Mouse (Mus musculus) CD4-positive naive resting alpha-beta T cell, adult 57 days (primary cell): Measurements from ENCODE around the gene Stra8. TPM values are rescaled to one million over a fixed set of nuclear protein-coding genes. Genes with fewer than 3 reads are reported as not detected.

Experiments used
- total RNA-seq: library from RNA; stranded (reverse); gene quantifications from one replicate; pipeline ENCODE4 v1.2.4, GENCODE M21; 2023

Stra8 gene
- not detected for total RNA-seq

DNA sequence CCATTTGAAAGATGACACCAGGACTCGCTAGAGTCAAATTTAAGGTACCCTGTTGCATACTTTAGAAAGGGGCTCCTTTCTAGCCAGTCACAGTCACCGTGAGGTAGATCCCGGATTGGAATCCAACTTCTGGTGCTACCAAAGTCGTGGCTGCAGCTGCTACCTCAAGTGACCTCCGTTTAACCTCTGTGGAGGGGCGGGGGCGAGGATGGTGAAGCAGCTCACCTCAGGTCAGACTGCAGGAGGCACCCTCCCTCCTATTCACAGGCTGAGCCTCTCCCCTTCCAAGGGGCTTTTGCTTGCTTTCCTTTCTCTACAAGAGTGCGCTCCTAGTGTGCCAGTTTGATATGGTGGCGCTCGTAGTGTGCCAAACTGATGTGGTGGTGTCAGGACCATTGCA, at the start of gene Stra8:
Stra8 (plus strand) TSS at position 208 of the 400 bp plus-strand sequence.

DNA sequence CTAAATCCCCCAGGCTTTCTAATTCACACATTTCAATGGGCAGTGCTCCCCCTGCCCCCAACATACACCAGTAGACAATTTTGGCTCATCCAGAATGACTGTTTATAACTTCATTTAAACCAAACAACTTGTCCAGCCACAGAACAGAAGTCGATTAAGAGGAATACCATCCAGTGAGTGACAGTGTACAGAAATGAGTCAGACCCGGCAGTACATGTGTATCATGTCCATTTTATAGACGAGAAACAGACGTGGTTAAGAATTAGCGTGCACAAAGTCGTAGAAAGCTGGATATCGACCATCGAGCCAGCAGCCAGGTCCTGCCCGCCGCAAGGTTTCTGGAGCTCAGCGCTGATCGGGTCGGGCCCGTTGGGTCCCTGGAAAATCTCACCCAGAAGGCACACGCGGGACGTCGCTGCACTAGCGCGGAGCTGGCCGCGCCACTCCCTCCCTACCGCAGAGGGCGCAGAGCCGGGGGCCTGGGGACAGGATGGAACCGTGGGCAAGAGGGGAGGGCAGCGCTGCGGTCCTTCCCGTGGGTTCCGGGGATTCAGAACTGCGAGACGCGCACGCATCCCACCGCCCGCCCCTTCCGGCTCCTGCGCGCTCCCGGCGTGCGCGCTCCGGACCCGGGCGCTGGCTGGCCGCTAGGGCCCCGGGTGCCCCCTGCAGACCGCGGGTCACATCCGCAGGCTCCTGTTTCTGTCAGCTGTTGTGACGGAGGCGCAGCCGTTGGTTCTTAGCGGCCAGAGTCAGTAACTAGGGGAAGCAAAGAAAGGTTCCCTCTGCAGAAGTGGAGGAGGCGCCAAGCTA, 42.2 kb upstream of the Stra8 start, which contains the start of gene Cyren:
Cyren (minus strand) TSS at position 552 of the 813 bp plus-strand sequence.

DNA sequence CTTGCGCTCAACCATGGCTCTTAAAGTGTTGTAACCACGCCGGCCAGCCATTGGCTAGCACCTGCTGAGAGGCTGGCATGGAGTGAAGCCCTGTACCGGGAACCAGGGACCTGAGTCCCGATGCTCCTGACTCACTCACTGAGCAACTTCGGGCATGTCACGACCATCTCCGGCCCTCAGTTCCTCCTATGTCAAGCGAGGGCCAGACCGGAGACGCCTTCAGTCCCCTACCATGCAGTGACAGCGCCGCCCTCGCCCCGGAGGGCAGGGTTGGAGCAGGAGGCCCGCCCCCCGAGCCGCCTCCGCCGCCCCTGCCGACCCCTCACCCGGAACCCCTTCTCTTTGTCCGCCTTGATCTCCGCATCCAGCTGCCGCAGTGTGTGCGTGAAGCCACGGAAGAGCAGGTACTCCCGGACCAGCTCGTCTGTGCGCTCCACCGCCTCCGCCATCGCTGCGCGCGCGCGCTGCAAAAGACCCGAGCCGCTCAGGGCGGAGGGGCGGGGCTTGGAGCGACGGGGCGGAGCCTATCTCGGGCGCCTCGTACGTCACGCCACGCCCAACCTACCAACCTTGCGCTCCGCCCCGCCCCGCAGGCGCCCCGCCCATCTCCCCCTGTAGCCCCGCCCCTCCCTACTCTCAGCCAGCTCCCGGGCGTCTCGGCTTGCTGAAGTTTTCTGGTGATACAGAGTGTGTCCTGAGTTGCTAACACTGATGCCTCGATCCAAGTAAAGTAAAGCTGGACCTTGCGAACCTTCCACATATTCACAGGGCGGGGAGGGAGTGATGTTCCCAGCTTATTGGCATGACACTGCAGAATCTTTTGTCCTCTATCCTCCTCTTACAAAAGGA, 9.4 kb upstream of the Stra8 start, which contains the start of gene Wdr91:
Wdr91 (minus strand) TSS at position 506 of the 849 bp plus-strand sequence.

DNA sequence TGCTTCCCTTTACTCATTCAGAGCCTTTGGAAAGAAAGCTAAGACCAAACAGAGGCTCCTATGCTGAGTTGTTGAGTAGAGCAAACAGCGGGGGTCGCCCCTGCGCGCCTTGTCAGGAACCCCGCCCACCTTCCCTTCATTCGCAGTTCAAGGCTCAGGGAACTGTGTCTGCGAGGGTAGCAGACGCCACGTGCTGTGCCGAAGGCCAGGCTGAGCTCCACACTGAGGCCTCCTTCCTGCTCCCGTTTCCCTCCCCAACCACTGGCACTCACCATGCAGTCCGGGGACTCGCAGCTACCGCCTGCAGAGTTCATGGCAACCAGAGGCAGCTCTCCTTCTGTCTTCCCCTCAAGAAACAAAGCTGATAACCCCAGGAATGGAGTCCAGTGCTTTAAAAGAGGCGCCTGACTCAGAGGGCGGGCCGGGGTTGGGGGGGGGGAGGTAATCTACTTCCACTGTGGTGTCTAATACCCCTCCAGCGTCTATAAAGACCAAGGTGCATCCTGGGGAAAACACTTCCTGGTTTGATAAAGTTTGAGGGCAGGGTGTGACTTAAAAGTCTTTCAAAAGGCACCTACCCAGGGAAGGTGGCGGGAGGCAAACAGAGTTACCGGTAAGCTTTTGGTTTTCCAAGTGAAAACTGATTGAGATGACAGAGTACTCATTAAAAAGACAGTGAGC, 68.3 kb downstream of the Stra8 start, which contains the start of gene Slc23a4:
Slc23a4 (minus strand) TSS at position 324 of the 681 bp plus-strand sequence.

Other genes starting within 250 kb of the Stra8 start
- 2.5 TPM for gene Agbl3, start 139.7 kb upstream of the Stra8 start, total RNA-seq
- 5.4 TPM for gene Tmem140, start 57.0 kb upstream of the Stra8 start, total RNA-seq
- 5.6 TPM for gene Cyren, start 42.1 kb upstream of the Stra8 start, total RNA-seq
- gene Wdr91, start 9.3 kb upstream of the Stra8 start, total RNA-seq = 51.7 TPM
- 0.71 TPM for gene Slc23a4, start 68.2 kb downstream of the Stra8 start, total RNA-seq
- gene Cnot4, start 213.6 kb downstream of the Stra8 start, total RNA-seq = 53.9 TPM